ENCODE assay signal across 21 mouse cellular contexts in genomic region chr4:153552483-153552882, GRCm38 (mm10).
DNase-seq lines count a peak whose midpoint lies in the region; ATAC-seq and TF ChIP-seq lines count a peak whose summit lies in the region.
"Had no signal": no experiment of that assay in that cellular context is flagged by ENCODE, and none has a peak within 500 bp of the region (broad histone marks: within the 10 kb centered on the region; RNA-seq: fewer than 3 reads in every experiment).

No protein-coding gene starts in this region.

- 8% methylated on average over 4 of the region's 4 CpGs for WGBS in forebrain, embryonic 13.5 days
- 13% methylated on average over 4 of the region's 4 CpGs for WGBS in forebrain, postnatal 0 days
- WGBS in midbrain, embryonic 12.5 days = 6% methylated on average over 4 of the region's 4 CpGs
- WGBS in midbrain, embryonic 13.5 days = 12% methylated on average over 4 of the region's 4 CpGs
- 50% methylated on average over 4 of the region's 4 CpGs for whole genome bisulfite sequencing in liver, embryonic 12.5 days (ENCODE audit: insufficient replicate concordance)

- H3K4me2 ChIP-seq in forebrain, embryonic 13.5 days = 0 out of 2 replicates have a peak overlapping the region, but pooled peaks have one; percentile 26
- H3K4me2 ChIP-seq in forebrain, postnatal 0 days (ENCODE audit: low read depth) = no peak overlapping the region
- H3K4me2 ChIP-seq in midbrain, embryonic 12.5 days (replicated peaks) = peak overlapping the region; percentile 31
- no peak overlapping the region for H3K4me2 ChIP-seq in midbrain, embryonic 13.5 days (replicated peaks)
- no peak overlapping the region for H3K4me2 ChIP-seq in liver, embryonic 12.5 days
- H3K4me2 ChIP-seq: hindbrain, embryonic 14.5 days; intestine, embryonic 15.5 days had no signal

- peaks cover 4% of the 10 kb centered on the region; the same call in 1 of the 2 replicates for H3K4me1 ChIP-seq in forebrain, embryonic 13.5 days
- H3K4me1 ChIP-seq in forebrain, postnatal 0 days (ENCODE audit: insufficient read depth) = peaks cover 5% of the 10 kb centered on the region; the same call in 1 of the 2 replicates
- peaks cover 16% of the 10 kb centered on the region for H3K4me1 ChIP-seq in midbrain, embryonic 12.5 days
- peaks cover 26% of the 10 kb centered on the region for H3K4me1 ChIP-seq in midbrain, embryonic 13.5 days (replicated peaks)
- H3K4me1 ChIP-seq in E14TG2a.4 (replicated peaks; ENCODE audit: low read depth, low read length) = peaks cover 62% of the 10 kb centered on the region
- H3K4me1 ChIP-seq in liver, embryonic 12.5 days = no peaks in the 10 kb centered on the region
- H3K4me1 ChIP-seq: heart, embryonic 10.5 days had no signal

- peak; percentile 14 for DNase-seq in embryo, embryonic 10.5 days (ENCODE audit: low spot score)
- DNase-seq in embryo, embryonic 10 days (ENCODE audit: low spot score) = no peak
- no peak for DNase-seq in forebrain, postnatal 0 days
- DNase-seq: adrenal gland, postnatal 14 days; B cell, adult 2 months; cerebellum, adult 11-12 months; cerebellum, adult 9-10 months; cerebellum, postnatal 25 days; gastrocnemius, postnatal 10 days; heart, adult 18-20 months; heart, postnatal 10 days; heart, postnatal 4 days had no signal

- TF ChIP-seq CTCF in forebrain, postnatal 0 days (IDR thresholded peaks at IDR 0.05; ENCODE audit: low read depth) = no peak
- no peak for TF ChIP-seq CTCF in E14TG2a.4 (conservative IDR thresholded peaks at IDR 0.05; ENCODE audit: low read length)

- no peak overlapping the region for H3K4me3 ChIP-seq in forebrain, embryonic 13.5 days
- H3K4me3 ChIP-seq in forebrain, postnatal 0 days (ENCODE audit: low read depth, low read length) = no peak overlapping the region
- no peak overlapping the region for H3K4me3 ChIP-seq in midbrain, embryonic 12.5 days
- H3K4me3 ChIP-seq in midbrain, embryonic 13.5 days (replicated peaks) = no peak overlapping the region
- peak overlapping the region; percentile 46 for H3K4me3 ChIP-seq in E14TG2a.4 (replicated peaks; ENCODE audit: low read length)
- no peak overlapping the region for H3K4me3 ChIP-seq in liver, embryonic 12.5 days
- H3K4me3 ChIP-seq: heart, embryonic 10.5 days; intestine, embryonic 15.5 days had no signal

- no peak for ATAC-seq in forebrain, embryonic 13.5 days
- no peak for ATAC-seq in forebrain, postnatal 0 days
- peak; percentile 58; the same call in 1 of the 2 replicates for ATAC-seq in midbrain, embryonic 12.5 days (ENCODE audit: low FRiP score, low read depth)
- no peak for ATAC-seq in midbrain, embryonic 13.5 days
- ATAC-seq in liver, embryonic 12.5 days = no peak
- ATAC-seq: CD4-positive, CD25-positive, alpha-beta regulatory T cell, adult 4 months; intestine, embryonic 15.5 days had no signal

- no peak overlapping the region for H3K9ac ChIP-seq in forebrain, embryonic 13.5 days
- H3K9ac ChIP-seq in forebrain, postnatal 0 days = no peak overlapping the region
- no peak overlapping the region for H3K9ac ChIP-seq in midbrain, embryonic 12.5 days (replicated peaks)
- H3K9ac ChIP-seq in midbrain, embryonic 13.5 days (replicated peaks) = no peak overlapping the region
- no peak overlapping the region for H3K9ac ChIP-seq in liver, embryonic 12.5 days
- H3K9ac ChIP-seq: hindbrain, embryonic 14.5 days; intestine, embryonic 15.5 days had no signal

- no peaks in the 10 kb centered on the region for H3K36me3 ChIP-seq in forebrain, embryonic 13.5 days (ENCODE audit: poor library complexity, severe bottlenecking)
- no peaks in the 10 kb centered on the region for H3K36me3 ChIP-seq in forebrain, postnatal 0 days (ENCODE audit: insufficient read depth)
- no peaks in the 10 kb centered on the region for H3K36me3 ChIP-seq in midbrain, embryonic 12.5 days
- H3K36me3 ChIP-seq in midbrain, embryonic 13.5 days = no peaks in the 10 kb centered on the region
- H3K36me3 ChIP-seq in E14TG2a.4 (ENCODE audit: insufficient read depth, low read length) = no peaks in the 10 kb centered on the region
- no peaks in the 10 kb centered on the region for H3K36me3 ChIP-seq in liver, embryonic 12.5 days
- H3K36me3 ChIP-seq: heart, embryonic 10.5 days; intestine, embryonic 15.5 days had no signal

- H3K9me3 ChIP-seq in forebrain, embryonic 13.5 days (replicated peaks) = no peaks in the 10 kb centered on the region; the same call in 1 of the 2 replicates
- no peaks in the 10 kb centered on the region for H3K9me3 ChIP-seq in forebrain, postnatal 0 days (ENCODE audit: low read length)
- no peaks in the 10 kb centered on the region for H3K9me3 ChIP-seq in midbrain, embryonic 12.5 days
- no peaks in the 10 kb centered on the region for H3K9me3 ChIP-seq in midbrain, embryonic 13.5 days
- H3K9me3 ChIP-seq in E14TG2a.4 (ENCODE audit: low read length) = no peaks in the 10 kb centered on the region
- no peaks in the 10 kb centered on the region for H3K9me3 ChIP-seq in liver, embryonic 12.5 days (replicated peaks)
- H3K9me3 ChIP-seq: heart, embryonic 10.5 days; intestine, embryonic 15.5 days had no signal

- no peaks in the 10 kb centered on the region for H3K27me3 ChIP-seq in forebrain, embryonic 13.5 days
- peaks cover 9% of the 10 kb centered on the region; the same call in 1 of the 2 replicates for H3K27me3 ChIP-seq in forebrain, postnatal 0 days (ENCODE audit: insufficient read depth, low read length)
- H3K27me3 ChIP-seq in midbrain, embryonic 12.5 days = peaks cover 10% of the 10 kb centered on the region; the same call in 1 of the 2 replicates
- no peaks in the 10 kb centered on the region for H3K27me3 ChIP-seq in midbrain, embryonic 13.5 days
- H3K27me3 ChIP-seq in E14TG2a.4 (ENCODE audit: insufficient read depth, low read length) = peaks cover 4% of the 10 kb centered on the region; the same call in 1 of the 2 replicates
- H3K27me3 ChIP-seq in liver, embryonic 12.5 days (replicated peaks) = no peaks in the 10 kb centered on the region; the same call in 1 of the 2 replicates
- H3K27me3 ChIP-seq: intestine, embryonic 15.5 days had no signal

- no peak overlapping the region for H3K27ac ChIP-seq in forebrain, embryonic 13.5 days
- H3K27ac ChIP-seq in forebrain, postnatal 0 days (ENCODE audit: low read depth, low read length) = no peak overlapping the region
- 0 out of 2 replicates have a peak overlapping the region, but pooled peaks have one; percentile 20 for H3K27ac ChIP-seq in midbrain, embryonic 12.5 days (replicated peaks)
- no peak overlapping the region for H3K27ac ChIP-seq in midbrain, embryonic 13.5 days
- no peak overlapping the region for H3K27ac ChIP-seq in liver, embryonic 12.5 days
- H3K27ac ChIP-seq: heart, embryonic 10.5 days; hindbrain, embryonic 14.5 days; intestine, embryonic 15.5 days had no signal

Comparison
In these comparisons a context has a peak if more than half of its experiments do, and no peak if none do; other contexts are left out.
1. H3K4me2 ChIP-seq: peak in forebrain, embryonic 13.5 days (single experiment) and midbrain, embryonic 12.5 days (single experiment); none in forebrain, postnatal 0 days (single experiment), midbrain, embryonic 13.5 days (single experiment) and liver, embryonic 12.5 days (single experiment).